Mouse (Mus musculus) CH12.LX (cell line): ENCODE results near the gene Kif12. TPM values are rescaled to one million over a fixed set of nuclear protein-coding genes. Genes with fewer than 3 reads are reported as not detected.

Source experiments
- DNase-seq: peaks from one replicate; pipeline ENCODE4 v3.0.0-alpha.2; 2013; ENCODE audit errors: extremely low read depth
- H3K27ac ChIP-seq: 2 replicates; pipeline ENCODE4 v1.5.1; 2012; ENCODE audit warnings: low read depth, mild to moderate bottlenecking, control low read depth, moderate library complexity; ENCODE audit not compliant: insufficient read depth
- H3K27me3 ChIP-seq: replicated peaks from 2 replicates; pipeline ENCODE3; 2012; ENCODE audit warnings: inconsistent platforms
- H3K36me3 ChIP-seq, 2 experiments: replicated peaks in 1 of 2; 2 replicates each; pipeline versions ENCODE3 to v1.6.1; 2012; ENCODE audit warnings: inconsistent platforms in 1 of 2, low read length in 1 of 2, mild to moderate bottlenecking in 1 of 2, mixed read lengths in 1 of 2, moderate library complexity in 1 of 2; ENCODE audit not compliant: control insufficient read depth in 1 of 2, insufficient read depth in 1 of 2
- H3K4me1 ChIP-seq, 2 experiments: 2 replicates each; pipeline ENCODE4 v1.6.1; 2012; ENCODE audit warnings: inconsistent platforms in 1 of 2, moderate library complexity in 1 of 2; ENCODE audit not compliant: insufficient read depth in 2 of 2, control insufficient read depth in 1 of 2
- H3K4me2 ChIP-seq: 2 replicates; pipeline ENCODE4 v1.6.1; 2012; ENCODE audit warnings: low read depth, mild to moderate bottlenecking, control low read depth; ENCODE audit not compliant: poor library complexity, insufficient read depth, severe bottlenecking
- H3K4me3 ChIP-seq, 3 experiments: fragments of 150-350 bp in 1 of 3; sonication (generic) in 1 of 3; replicated peaks in 1 of 3; 2 replicates each; pipeline versions ENCODE3 to v1.5.1; 2011 to 2012; ENCODE audit warnings: low read depth in 2 of 3, low read length in 2 of 3, mild to moderate bottlenecking in 2 of 3, moderate library complexity in 2 of 3, control low read depth in 1 of 3, improper control_type of control experiment in 1 of 3, inconsistent platforms in 1 of 3, mixed read lengths in 1 of 3; ENCODE audit not compliant: poor library complexity in 1 of 3
- H3K79me2 ChIP-seq: replicated peaks from 2 replicates; pipeline ENCODE4 v1.6.1; 2012; ENCODE audit warnings: mild to moderate bottlenecking, moderate library complexity; ENCODE audit not compliant: control insufficient read depth, poor library complexity, insufficient read depth, severe bottlenecking; ENCODE audit errors: extremely low read depth
- H3K9ac ChIP-seq: 2 replicates; pipeline ENCODE4 v1.6.1; 2012; ENCODE audit warnings: low read depth, mild to moderate bottlenecking, control low read depth, moderate library complexity; ENCODE audit not compliant: insufficient read depth
- H3K9me3 ChIP-seq: replicated peaks from 2 replicates; pipeline ENCODE3; 2012; ENCODE audit warnings: low read length, inconsistent platforms, mixed read lengths
- BHLHE40 ChIP-seq: IDR thresholded peaks from 2 replicates; pipeline ENCODE4 v1.6.1; 2011; ENCODE audit warnings: mild to moderate bottlenecking, low read depth, low read length, improper control_type of control experiment
- CHD1 ChIP-seq: IDR thresholded peaks from 2 replicates; pipeline ENCODE4 v1.6.1; 2012; ENCODE audit warnings: low read depth, low read length, improper control_type of control experiment, inconsistent platforms
- CHD2 ChIP-seq: IDR thresholded peaks from 2 replicates; pipeline ENCODE4 v1.6.1; 2011; ENCODE audit warnings: low read length, improper control_type of control experiment
- CTCF ChIP-seq, 2 experiments: IDR thresholded peaks in 1 of 2; conservative IDR thresholded peaks in 1 of 2; 2 replicates each; pipeline ENCODE4 v1.5.1; 2011 to 2012; ENCODE audit warnings: low read depth in 2 of 2, low read length in 2 of 2, improper control_type of control experiment in 1 of 2, inconsistent platforms in 1 of 2, mild to moderate bottlenecking in 1 of 2, moderate library complexity in 1 of 2
- ELF1 ChIP-seq: IDR thresholded peaks from 2 replicates; pipeline ENCODE4 v1.6.1; 2014; ENCODE audit warnings: low read depth, mild to moderate bottlenecking, inconsistent platforms, low read length, improper control_type of control experiment
- IRF4 ChIP-seq: IDR thresholded peaks from 2 replicates; pipeline ENCODE4 v1.6.1; 2014; ENCODE audit warnings: low read depth, mild to moderate bottlenecking, inconsistent platforms, low read length, improper control_type of control experiment
- MAX ChIP-seq: IDR thresholded peaks from 2 replicates; pipeline ENCODE4 v1.6.1; 2011; ENCODE audit warnings: low read length, improper control_type of control experiment
- MAZ ChIP-seq: IDR thresholded peaks from 2 replicates; pipeline ENCODE4 v1.6.1; 2012; ENCODE audit warnings: low read depth, mild to moderate bottlenecking, inconsistent platforms, low read length, improper control_type of control experiment, moderate library complexity
- MYC ChIP-seq: IDR thresholded peaks from 2 replicates; pipeline ENCODE4 v1.6.1; 2011; ENCODE audit warnings: low read depth, mild to moderate bottlenecking, improper control_type of control experiment, low read length
- NRF1 ChIP-seq: IDR thresholded peaks from 2 replicates; pipeline ENCODE4 v1.6.1; 2014; ENCODE audit warnings: low read depth, mild to moderate bottlenecking, inconsistent platforms, low read length, improper control_type of control experiment, moderate library complexity
- POLR2A ChIP-seq: IDR thresholded peaks from 2 replicates; pipeline ENCODE4 v1.6.1; 2011; ENCODE audit warnings: low read depth, mild to moderate bottlenecking, improper control_type of control experiment, low read length
- POLR2AphosphoS2 ChIP-seq: IDR thresholded peaks from 2 replicates; pipeline ENCODE4 v1.6.1; 2011; ENCODE audit warnings: low read depth, low read length, improper control_type of control experiment
- RCOR1 ChIP-seq: conservative IDR thresholded peaks from 2 replicates; pipeline ENCODE4 v1.6.1; 2012; ENCODE audit warnings: low read depth, mild to moderate bottlenecking, inconsistent platforms, low read length, improper control_type of control experiment
- SMC3 ChIP-seq: IDR thresholded peaks from 2 replicates; pipeline ENCODE4 v1.6.1; 2011; ENCODE audit warnings: low read depth, low read length, improper control_type of control experiment
- TCF12 ChIP-seq: IDR thresholded peaks from 2 replicates; pipeline ENCODE4 v1.6.1; 2014; ENCODE audit warnings: low read depth, mild to moderate bottlenecking, inconsistent platforms, low read length, improper control_type of control experiment
- dilution Hi-C: fragments of 300-500 bp; cut with MboI; formaldehyde crosslinking; loops from 2 replicates; pipeline ENCODE4 v1.14.3; 2020; ENCODE audit warnings: low sequenced_read_pairs; ENCODE audit not compliant: extremely low pct_unique_long_range_greater_than_20kb, extremely low pct_ligation_motif_present
- in situ Hi-C: fragments of 300-500 bp; cut with MboI; formaldehyde crosslinking; loops from 3 replicates; pipeline ENCODE4 v1.14.3; 2019; ENCODE audit warnings: low sequenced_read_pairs, low pct_ligation_motif_present, low pct_unique_long_range_greater_than_20kb, mixed read lengths
- polyA plus RNA-seq: library from polyadenylated mRNA; unstranded; fragments of >175 nt; gene quantifications from 2 replicates; pipeline ENCODE4 v1.2.1, GENCODE M21; 2012; ENCODE audit warnings: low read depth; ENCODE audit not compliant: insufficient read length
- total RNA-seq, 2 experiments: library from RNA; depleted of rRNA; stranded (reverse); fragments of 300-350 nt in 1 of 2; fragments of >200 nt in 1 of 2; gene quantifications; 2 replicates each; pipeline ENCODE4 v1.2.3; 2012 to 2014

The Kif12 gene
- total and polyA plus RNA-seq, 3 experiments = not detected

- TF ChIP-seq POLR2AphosphoS2 = no peak
- TF ChIP-seq CHD2 = no peak
- TF ChIP-seq POLR2A = no peak
- TF ChIP-seq BHLHE40 = no peak
- TF ChIP-seq RCOR1 = no peak
- TF ChIP-seq CHD1 = no peak
- TF ChIP-seq, all 38 proteins: peak for 5
These were observed 43.5 kb upstream of the Kif12 start (continued) for GRCm38 (mm10) chr4:63215185-63215992.

GRCm38 (mm10) chr4:63213907-63214621 is 42.1 kb upstream of the Kif12 start, which contains the start of gene Col27a1:
Gene Col27a1 (plus strand): TSS chr4:63214004.
- DNase-seq = no peak
- TF ChIP-seq CTCF (conservative IDR thresholded peaks at IDR 0.05 in 1 of 2, IDR thresholded peaks at IDR 0.05 in 1 of 2; ENCODE audit: low read depth in 2 of 2, low read length in 2 of 2) = 0 out of 4 replicates have a peak, but pooled peaks of 1 of the 2 experiments have one; percentile 8
- TF ChIP-seq RCOR1 = no peak

GRCm38 (mm10) chr4:63205583-63205982 is 33.7 kb upstream of the Kif12 start:
- Histone ChIP-seq H3K27me3 (peaks cover 57% of the 10 kb centered on the region), H3K79me2 (no peaks in the 10 kb centered on the region), H3K36me3 (no peaks in the 10 kb centered on the region), H3K9ac (no peak overlapping the region), H3K27ac (no peak overlapping the region), H3K9me3 (no peaks in the 10 kb centered on the region), H3K4me2 (no peak overlapping the region), H3K4me1 (peaks cover 2 to 16% of the 10 kb centered on the region in 2 experiments; a peak in 2 of 4 replicates), H3K4me3 (no peak overlapping the region)
- DNase-seq = no peak
- no peak for TF ChIP-seq NRF1
- TF ChIP-seq MAX = no peak
- TF ChIP-seq IRF4 = no peak
- no peak for TF ChIP-seq TCF12
- no peak for TF ChIP-seq CTCF (conservative IDR thresholded peaks at IDR 0.05 in 1 of 2, IDR thresholded peaks at IDR 0.05 in 1 of 2; ENCODE audit: low read depth in 2 of 2, low read length in 2 of 2)
- no peak for TF ChIP-seq SMC3
- TF ChIP-seq ELF1 = no peak
- TF ChIP-seq POLR2A = no peak
- TF ChIP-seq MYC = no peak
- no peak for TF ChIP-seq MAZ
- TF ChIP-seq BHLHE40 = no peak
- dilution Hi-C loops = no loop called here
- in situ Hi-C loops = loop anchor here (5.0 to 25.0 kb wide), 2 partner anchors 67 to 357 kb away; partner anchors contain the start of gene Tmem268

More at GRCm38 (mm10) chr4:63213907-63214621, 42.1 kb upstream of the Kif12 start, which contains the start of gene Col27a1:
- Histone ChIP-seq H3K79me2 (no peaks in the 10 kb centered on the region), H3K36me3 (no peaks in the 10 kb centered on the region), H3K27me3 (peaks cover 93% of the 10 kb centered on the region), H3K4me2 (no peak within 1 kb of the TSS), H3K9me3 (peaks cover 5% of the 10 kb centered on the region), H3K4me1 (0 out of 4 replicates have a peak, but pooled peaks cover 0 to 3% of the 10 kb centered on the region in 2 experiments), H3K4me3 (no peak within 1 kb of the TSS), H3K9ac (no peak within 1 kb of the TSS), H3K27ac (no peak within 1 kb of the TSS)
- in situ Hi-C loops (loop anchor here (25.0 kb wide), 1 partner anchor 348 kb away; the partner anchor contains the start of gene Tmem268), dilution Hi-C loops (no loop called here)
